Mouse (Mus musculus) left cerebral cortex, postnatal 36 days (tissue): ENCODE data around the gene Olfr323. TPM values are rescaled to one million over a fixed set of nuclear protein-coding genes. Genes with fewer than 3 reads are reported as not detected.
A peak's percentile ranks its signal among the peaks of the same experiment; 100 is the strongest.

Experiments used
- DNase-seq, 2 experiments: peaks; one replicate each; pipeline ENCODE4 v3.0.0; 2021 to 2022; ENCODE audit warnings: low spot score in 2 of 2, mixed read lengths in 1 of 2
- intact Hi-C: fragments of 180-260 bp; cut with DNase I; formaldehyde crosslinking; loops from one replicate; pipeline ENCODE4 v1.15.1; 2025
- total RNA-seq, 2 experiments: library from RNA; stranded (reverse); gene quantifications; 2 replicates each; pipeline ENCODE4 v1.2.3; 2021

Gene Olfr323
- total RNA-seq, 2 experiments from 2014 or later = not detected

DNA sequence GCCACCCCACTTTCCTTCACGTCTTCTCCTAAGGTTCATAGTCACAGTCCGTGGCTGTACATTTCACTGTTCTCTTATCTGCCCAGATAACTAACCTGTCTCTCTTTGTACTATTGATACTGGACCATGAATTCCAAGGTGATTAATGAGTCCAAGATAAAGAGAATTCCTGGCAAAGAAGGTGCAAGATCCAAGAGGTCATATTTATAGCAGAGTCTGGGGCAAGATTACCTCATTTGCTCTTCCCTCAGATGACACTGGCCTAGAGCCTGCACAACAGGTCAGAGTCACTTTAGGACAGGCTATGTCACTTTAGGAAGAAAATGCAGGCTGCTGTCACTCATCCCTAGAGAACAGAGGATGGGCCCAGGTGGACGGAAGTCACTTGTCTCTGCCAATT lies 25.1 kb downstream of the Olfr323 start:
- DNase-seq = no peak
- intact Hi-C loops = no loop called here

DNA sequence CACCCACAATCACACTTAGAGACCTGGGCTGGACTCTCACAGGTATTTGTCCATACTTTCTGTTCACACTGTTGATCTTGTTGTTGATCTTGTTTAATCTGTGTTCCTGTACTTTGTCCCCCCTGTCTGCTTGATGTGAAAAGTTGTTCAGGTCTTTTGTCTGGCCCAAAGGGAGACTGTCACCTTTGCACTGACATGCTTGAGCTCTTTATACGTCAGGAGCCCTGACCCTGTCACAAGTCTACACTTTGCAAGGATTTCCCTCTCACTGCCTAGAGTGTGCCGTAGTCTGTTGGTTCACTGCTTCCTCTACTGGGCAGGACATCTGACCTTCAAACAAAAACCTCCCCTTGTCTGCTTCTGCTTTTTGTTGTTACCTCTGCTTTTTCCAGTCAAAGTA lies 25.6 kb downstream of the Olfr323 start:
- intact Hi-C loops = no loop called here
- DNase-seq = no peak

DNA sequence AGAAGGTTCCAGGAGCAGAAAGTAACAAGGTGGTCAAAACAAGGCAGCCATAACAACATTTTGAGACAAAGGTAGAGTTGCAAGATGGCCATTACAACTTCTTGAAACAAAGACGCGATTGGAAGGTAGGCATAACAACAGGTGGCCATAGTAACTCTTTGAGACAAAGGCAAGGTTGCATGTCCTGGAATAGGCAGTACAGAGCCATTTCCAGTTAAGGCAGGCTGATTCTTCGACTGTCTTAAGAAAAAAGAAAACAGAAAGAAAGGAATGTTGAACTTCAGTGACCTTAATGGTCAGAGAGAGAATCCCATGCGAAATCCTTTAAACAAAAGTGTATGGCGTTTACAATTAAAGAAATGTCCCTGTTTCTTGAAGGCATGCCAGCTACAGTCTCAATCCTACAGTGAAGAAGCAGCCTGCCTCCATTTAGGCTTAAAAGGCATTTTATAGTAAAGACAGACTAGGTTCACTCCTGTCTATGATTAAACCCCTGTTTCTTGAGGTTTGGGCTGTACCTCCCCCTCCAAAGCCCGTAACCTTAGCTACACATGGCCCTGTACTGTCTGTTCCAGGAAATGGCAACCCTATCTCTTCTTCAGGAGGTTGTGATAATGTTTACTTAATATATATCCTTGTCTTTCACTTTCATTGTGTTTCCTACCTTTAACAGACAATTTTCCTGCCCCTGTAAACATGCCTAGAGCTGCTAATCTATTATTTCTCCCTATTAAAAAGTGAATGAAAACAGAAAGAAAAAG lies 27.3 kb downstream of the Olfr323 start:
- no peak for DNase-seq
- intact Hi-C loops = no loop called here

DNA sequence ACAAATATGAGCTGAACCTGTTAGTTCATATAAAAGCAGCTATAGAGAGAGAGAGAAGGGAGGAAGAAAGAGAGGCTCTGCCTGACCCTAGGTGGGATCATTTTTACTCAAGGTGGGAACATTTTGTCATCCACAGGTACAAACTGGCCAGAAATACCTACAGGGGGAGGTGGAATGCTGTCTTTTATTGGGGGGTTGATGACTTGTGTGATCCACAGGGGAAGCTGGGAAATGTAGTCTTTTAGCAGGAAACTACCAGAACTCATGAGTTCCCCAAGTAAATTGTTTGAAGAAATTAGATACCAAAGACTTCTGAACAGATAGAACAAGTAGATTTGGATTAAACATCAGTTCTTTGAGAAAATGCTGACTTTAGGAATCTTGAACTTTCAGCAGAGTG lies 28.2 kb downstream of the Olfr323 start:
- intact Hi-C loops = no loop called here
- no peak for DNase-seq

DNA sequence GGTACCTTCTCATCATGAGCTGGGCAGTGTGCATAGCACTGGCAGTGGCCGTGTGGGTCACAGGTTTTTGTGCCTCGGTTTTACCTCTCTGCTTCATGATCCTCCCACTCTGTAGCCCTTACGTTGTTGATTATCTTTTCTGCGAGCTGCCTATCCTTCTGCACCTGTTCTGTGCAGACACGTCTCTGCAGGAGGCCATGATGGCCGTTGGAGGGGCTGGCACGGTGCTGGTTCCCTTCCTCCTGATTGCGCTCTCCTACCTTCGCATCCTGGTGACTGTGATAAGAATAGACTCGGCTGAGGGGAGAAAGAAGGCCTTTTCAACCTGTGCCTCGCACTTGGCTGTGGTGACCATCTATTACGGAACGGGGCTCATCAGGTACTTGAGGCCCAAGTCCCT lies 32.5 kb downstream of the Olfr323 start:
- DNase-seq = no peak
- intact Hi-C loops = no loop called here

DNA sequence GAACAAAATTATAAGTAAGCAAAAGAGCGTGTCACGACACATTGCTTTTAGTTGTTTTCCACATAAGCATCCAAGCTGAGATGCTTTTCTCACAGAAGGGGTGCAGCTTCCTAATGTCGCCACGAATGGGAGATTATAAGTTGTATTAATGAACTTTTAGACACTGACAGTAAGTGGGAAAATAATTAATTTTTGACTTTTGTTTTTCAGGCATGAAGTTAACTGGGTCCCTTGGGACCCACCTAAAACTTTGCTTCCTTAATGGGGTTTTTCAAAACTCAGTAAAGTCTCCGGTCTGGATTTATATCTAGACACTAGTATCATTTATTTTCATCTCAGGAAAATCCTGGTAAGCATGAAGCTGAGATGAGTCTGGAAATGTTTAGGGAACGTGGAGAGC lies 35.5 kb downstream of the Olfr323 start, which contains the start of gene Olfr324:
TSS of gene Olfr324 (plus strand) at position 301 of the 400 bp plus-strand sequence.
- DNase-seq = no peak
- intact Hi-C loops = no loop called here

DNA sequence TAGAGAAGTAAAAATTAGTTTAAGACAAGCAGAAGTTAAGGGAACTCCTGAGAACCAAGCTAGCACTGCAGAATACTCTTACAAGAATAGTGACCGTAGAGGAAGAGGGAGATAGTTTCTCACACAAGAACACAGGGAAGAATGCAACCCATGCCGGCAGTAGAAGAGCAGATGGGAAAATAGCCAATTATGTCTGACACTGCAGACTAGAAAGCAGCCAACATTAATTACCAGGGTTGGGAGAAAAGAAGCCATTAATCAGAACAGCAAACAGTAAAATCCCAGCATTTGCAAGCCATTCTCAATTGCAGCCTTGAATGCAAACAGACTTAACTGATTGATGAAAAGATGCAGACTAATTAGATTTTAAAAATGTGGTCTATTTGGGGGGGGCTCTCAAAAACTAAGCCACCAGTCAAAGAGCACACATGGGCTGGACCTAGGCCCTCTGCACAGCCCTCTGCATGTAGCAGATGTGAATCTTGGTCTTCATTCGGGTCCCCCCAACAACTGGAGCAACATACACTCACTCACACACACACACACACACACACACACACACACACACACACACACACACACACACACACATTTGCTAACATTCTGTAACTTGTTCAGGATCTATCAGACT lies 41.6 kb downstream of the Olfr323 start:
- intact Hi-C loops = loop anchor here (5.0 kb wide), 1 partner anchor 186 kb away; no protein-coding TSS in a partner anchor
- DNase-seq = no peak

DNA sequence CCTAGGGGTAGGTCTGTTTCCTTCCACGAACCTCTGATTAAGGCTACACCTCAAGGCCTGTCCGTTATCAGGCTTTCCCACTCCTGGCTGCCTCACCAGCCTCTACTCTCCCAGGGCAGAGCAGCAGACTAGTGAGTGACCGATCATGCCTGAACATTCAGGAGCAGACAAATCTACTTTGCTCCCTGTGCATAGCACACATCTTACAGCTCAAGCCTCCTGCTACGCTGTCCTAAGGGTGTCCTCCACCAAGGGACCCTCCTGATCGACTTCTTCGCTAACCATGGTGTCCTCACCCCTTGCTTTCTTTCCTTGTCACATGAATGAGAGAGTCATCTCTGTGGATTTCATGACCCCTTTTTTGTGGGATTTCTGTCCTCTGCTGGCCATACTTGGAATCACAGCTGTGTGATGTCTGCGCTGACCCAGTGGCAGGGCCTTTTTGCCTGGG lies 42.4 kb downstream of the Olfr323 start:
- intact Hi-C loops = loop anchor here (5.0 kb wide), 1 partner anchor 186 kb away; no protein-coding TSS in a partner anchor
- peak; percentile 10 to 15 for DNase-seq

DNA sequence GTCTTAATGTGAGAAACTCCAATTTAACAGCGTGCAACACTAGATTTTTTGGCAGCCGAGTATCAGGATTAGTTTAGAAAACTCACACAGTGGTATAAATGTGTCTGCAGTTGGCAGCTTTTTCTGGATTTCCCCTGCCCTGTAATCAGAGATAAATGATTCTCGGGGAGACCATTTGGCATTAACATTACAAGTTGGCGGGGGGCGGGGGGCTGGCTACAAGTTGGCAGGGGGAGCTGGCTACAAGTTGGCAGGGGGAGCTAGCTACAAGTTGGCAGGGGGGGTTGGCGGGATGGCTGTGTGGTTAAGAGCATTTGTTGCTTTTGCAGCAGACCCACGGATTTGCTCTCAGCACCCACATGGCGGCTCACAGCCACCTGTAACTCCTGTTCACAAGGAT lies 51.7 kb downstream of the Olfr323 start:
- intact Hi-C loops = no loop called here
- DNase-seq = no peak

DNA sequence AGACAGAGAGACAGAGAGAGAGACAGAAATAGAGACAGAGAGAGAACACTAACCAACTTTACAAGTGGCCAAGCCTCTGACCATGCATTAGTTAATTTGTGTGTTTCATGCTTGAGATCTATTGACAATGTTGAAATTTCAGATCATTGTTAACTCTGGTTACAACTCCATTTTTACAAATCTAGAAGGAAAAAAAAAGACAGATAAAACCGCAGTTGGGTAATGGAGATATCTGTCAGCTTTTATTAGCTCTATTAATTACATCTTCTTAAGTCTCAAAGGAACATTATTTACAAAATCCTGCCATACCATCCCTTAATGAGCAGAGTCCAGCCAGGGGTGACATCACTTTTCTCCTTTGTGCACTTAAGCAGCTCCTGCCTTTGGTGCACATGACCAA lies 52.9 kb downstream of the Olfr323 start, which contains the start of gene Olfr325:
TSS of gene Olfr325 (plus strand) at position 301 of the 400 bp plus-strand sequence.
- DNase-seq = no peak
- intact Hi-C loops = no loop called here

Other genes starting within 250 kb of the Olfr323 start
- not detected for gene 1810065E05Rik, start 209.4 kb downstream of the Olfr323 start, total RNA-seq
- not detected for gene Gm12253, start 197.9 kb downstream of the Olfr323 start, total RNA-seq
- gene Lypd9, start 177.6 kb downstream of the Olfr323 start, total RNA-seq = not detected
- gene Olfr30, start 168.2 kb downstream of the Olfr323 start, total RNA-seq = not detected
- not detected for gene Olfr332, start 137.9 kb downstream of the Olfr323 start, total RNA-seq
- not detected for gene Olfr331, start 127.9 kb downstream of the Olfr323 start, total RNA-seq
- gene Olfr330, start 95.7 kb downstream of the Olfr323 start, total RNA-seq = not detected
- gene Olfr329-ps, start 84.1 kb downstream of the Olfr323 start, total RNA-seq = not detected
- gene Olfr328, start 74.9 kb downstream of the Olfr323 start, total RNA-seq = under 1 TPM in 1 of 2 experiments, not detected in 1; 0.10 TPM
- gene Olfr224, start 59.9 kb downstream of the Olfr323 start, total RNA-seq = not detected
- gene Olfr325, start 52.8 kb downstream of the Olfr323 start, total RNA-seq = not detected
- gene Olfr324, start 35.4 kb downstream of the Olfr323 start, total RNA-seq = not detected
- gene 2210407C18Rik, start 14.4 kb downstream of the Olfr323 start, total RNA-seq = not detected
- gene Trim58, start 10.0 kb upstream of the Olfr323 start, total RNA-seq = not detected
- not detected for gene Olfr322, start 28.3 kb upstream of the Olfr323 start, total RNA-seq
- not detected for gene Olfr320, start 50.6 kb upstream of the Olfr323 start, total RNA-seq
- gene Olfr319, start 68.7 kb upstream of the Olfr323 start, total RNA-seq = not detected
- gene Olfr318, start 93.5 kb upstream of the Olfr323 start, total RNA-seq = under 1 TPM in 1 of 2 experiments, not detected in 1; 0.11 TPM
- not detected for gene Olfr317, start 108.7 kb upstream of the Olfr323 start, total RNA-seq
- 1 to 10 TPM in 1 of 2 experiments, under 1 TPM in 1; 0.79 to 1.0 TPM for gene Olfr316, start 122.2 kb upstream of the Olfr323 start, total RNA-seq
- gene Olfr315, start 142.7 kb upstream of the Olfr323 start, total RNA-seq = not detected
- gene Olfr314, start 152.5 kb upstream of the Olfr323 start, total RNA-seq = not detected
- 1 to 10 TPM; 2.2 to 2.9 TPM for gene Fam183b, start 171.5 kb upstream of the Olfr323 start, total RNA-seq
- not detected for gene Olfr313, start 184.5 kb upstream of the Olfr323 start, total RNA-seq
- not detected for gene Olfr312, start 198.7 kb upstream of the Olfr323 start, total RNA-seq
- not detected for gene Olfr311, start 208.8 kb upstream of the Olfr323 start, total RNA-seq
- 10 to 100 TPM; 17.0 to 24.1 TPM for gene Gm12258, start 216.7 kb upstream of the Olfr323 start, total RNA-seq
- gene 2810021J22Rik, start 236.7 kb upstream of the Olfr323 start, total RNA-seq = 10 to 100 TPM in 1 of 2 experiments, 1 to 10 TPM in 1; 9.6 to 10.9 TPM